Mouse (Mus musculus): Measurements from ENCODE around the gene St7.

The St7 gene

GRCm38 (mm10) chr6:17816865-17817435 lies 124.2 kb downstream of the St7 start:
- no peak for DNase-seq (ENCODE audit: low spot score)

- no peak for DNase-seq (ENCODE audit: low spot score)
Observed at GRCm38 (mm10) chr6:17823614-17824013, 130.9 kb downstream of the St7 start.

- DNase-seq (ENCODE audit: low spot score) = no peak
Observed at GRCm38 (mm10) chr6:17824735-17825134, 132.0 kb downstream of the St7 start.

DNA sequence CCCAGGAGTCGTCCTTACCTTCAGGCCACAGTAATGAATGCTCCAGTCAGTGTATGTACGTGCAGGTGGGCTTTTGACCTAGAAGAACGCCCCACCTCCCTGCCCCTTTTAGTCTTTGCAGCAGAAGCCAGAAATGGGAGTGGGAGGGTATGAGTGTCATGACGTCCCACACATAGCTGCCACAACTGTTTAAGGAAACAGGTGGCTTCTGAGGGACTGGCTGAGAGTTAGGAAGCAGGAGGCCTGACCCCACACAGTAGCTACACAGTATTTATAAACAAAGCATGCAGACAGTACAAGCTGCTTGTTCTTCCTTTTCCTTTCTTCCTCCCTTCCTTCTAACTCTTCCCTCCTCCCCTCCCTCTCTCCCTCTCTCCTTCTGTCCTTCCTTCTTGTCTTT lies 135.6 kb downstream of the St7 start:
- DNase-seq (ENCODE audit: low spot score) = no peak

DNA sequence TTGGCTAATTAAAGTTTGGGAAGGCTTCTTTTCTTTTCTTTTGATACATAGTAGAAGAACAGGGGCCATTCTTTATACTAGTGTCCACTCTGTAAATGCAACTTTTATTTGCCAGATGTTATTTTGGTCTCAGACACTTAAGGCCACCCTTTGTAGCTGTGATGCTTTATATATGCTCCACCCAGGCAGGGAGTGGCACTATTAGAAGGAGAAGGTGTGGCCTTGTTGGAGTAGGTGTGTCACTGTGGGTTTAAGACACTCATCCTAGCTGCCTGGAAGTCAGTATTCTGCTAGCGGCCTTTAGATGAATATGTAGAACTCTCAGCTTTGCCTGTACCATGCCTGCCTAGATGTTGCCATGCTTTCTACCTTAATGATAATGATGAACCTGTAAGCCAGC lies 137.2 kb downstream of the St7 start:
- DNase-seq (ENCODE audit: low spot score) = no peak

DNA sequence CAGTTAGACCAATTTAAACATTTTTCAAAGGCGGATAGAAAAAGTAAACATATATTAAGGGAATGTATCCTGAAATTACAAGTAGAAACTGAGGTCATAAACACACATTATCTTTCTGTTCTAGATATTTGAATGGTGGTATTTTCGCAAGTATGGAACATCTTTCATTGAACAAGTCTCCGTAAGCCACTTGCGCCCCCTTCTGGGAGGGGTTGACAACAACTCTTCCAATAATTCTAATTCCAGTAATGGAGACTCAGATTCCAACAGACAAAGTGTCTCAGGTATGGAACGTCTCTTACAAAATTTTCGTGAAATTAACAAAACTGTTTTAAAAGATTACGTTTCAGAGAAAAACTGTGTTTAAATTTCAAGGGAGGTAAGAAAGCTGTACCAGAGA lies 141.8 kb downstream of the St7 start:
- no peak for DNase-seq (ENCODE audit: low spot score)

GRCm38 (mm10) chr6:17835693-17836092 lies 143.0 kb downstream of the St7 start:
- DNase-seq (ENCODE audit: low spot score) = no peak

DNA sequence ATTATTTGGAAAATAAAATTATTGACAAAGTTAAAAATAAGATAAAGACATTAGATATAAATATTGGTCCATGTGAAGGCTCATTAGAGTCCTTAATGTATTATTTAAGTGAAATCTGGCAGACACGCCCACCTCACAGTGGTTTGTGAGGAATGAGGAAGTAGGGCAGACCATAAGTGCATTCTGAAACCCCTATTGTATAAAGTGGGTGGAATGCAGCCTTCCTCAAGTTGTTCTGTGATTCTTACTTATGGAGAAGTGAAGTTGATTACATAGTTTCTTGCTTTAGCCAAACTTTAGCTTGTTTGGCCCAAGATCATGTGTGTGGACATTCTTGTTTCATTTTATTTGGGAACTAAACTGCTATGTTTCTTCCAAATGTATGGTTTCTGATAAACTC lies 144.9 kb downstream of the St7 start:
- DNase-seq (ENCODE audit: low spot score) = no peak

GRCm38 (mm10) chr6:17840431-17840830 lies 147.7 kb downstream of the St7 start:
- peak; percentile 85 for DNase-seq (ENCODE audit: low spot score)

GRCm38 (mm10) chr6:17842759-17843158 lies 150.0 kb downstream of the St7 start:
- DNase-seq (ENCODE audit: low spot score) = no peak

GRCm38 (mm10) chr6:17851316-17851715 lies 158.6 kb downstream of the St7 start:
- DNase-seq (ENCODE audit: low spot score) = no peak

DNA sequence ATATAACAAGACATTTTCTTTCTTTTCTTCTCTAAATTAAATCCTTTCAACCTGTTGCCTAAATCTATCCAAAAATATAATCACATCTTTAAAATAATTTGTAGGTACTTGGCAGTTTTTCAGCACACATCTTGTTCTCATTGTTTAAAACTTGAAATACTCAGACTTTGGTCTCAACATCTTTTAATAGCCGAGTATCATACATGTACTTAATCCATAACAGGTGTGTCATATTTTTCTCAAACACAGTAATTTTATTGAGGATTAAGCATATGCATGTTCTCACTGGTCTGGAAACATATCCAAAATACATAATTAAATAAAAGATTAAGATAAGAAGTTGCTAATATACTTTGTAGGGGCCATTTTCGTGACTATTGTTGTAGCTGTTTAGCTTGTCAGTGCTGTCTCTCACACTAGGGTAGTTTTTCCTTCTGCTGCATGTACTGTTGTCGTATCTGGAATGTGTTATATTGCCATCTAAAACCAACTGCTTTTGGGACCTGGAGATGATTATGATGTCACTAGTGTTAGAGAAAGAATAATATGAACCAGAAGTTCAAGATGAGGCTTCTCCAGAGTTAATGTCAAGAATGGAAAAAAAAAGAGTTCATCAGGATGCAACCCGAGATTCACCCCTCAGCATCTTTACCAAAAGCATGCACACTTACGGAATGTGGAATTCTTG lies 161.0 kb downstream of the St7 start:
- no peak for DNase-seq (ENCODE audit: low spot score)

DNA sequence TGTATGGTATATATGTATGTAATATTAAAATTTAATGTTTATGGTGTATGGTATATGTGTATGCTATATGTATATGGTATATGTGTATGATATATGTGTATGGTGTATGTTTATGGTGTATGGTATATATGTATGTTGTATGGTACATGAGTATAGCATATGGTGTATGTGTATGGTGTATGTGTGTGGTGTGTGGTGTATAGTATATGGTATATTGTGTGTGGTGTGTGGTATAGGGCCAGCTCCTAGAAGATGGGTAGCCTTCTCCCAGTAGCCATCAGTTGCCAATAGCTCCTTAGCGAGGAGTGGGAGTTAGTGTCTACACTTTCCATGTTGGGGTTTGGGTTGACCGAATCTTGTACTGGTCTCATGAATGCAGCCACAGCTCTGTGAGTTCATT lies 162.9 kb downstream of the St7 start:
- no peak for DNase-seq (ENCODE audit: low spot score)

DNA sequence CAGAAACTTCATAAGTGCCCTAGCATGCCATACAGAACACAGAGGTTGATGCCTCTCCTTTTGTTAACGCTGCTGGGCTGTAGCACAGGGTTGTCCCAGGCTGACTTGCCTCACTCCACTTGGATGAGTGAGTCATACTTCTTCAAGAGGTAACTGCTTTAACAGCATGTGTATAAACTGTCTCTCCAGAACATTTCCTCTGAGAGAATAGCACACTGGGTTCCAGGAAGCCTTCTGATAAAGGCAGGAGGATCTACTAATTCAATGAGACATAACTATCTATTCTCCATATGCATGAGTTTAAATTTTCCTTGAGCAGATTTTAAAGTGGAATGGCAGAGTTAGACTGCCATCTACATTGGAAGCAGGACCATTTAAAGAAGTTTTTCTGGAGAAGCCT lies 166.8 kb downstream of the St7 start:
- no peak for DNase-seq (ENCODE audit: low spot score)

DNA sequence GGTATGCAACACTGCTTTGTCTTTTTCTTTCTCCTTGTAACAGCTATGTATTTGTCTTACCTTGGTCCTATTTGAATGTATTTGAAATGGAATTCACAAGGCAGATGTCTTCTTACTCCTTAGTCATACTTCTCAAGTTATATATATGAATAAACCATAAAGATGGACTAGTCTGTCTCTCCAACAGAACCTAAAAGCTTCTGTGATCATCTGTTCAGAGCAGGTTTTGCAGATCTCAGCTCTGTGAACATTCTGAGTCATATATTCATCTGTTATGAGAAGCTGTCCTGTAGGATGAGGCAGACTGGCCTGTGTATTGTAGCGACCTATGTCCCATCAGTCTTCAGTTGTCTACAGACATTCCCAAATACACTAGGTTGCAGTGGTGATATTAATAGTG lies 167.7 kb downstream of the St7 start:
- no peak for DNase-seq (ENCODE audit: low spot score)

- no peak for DNase-seq (ENCODE audit: low spot score)
Observed at GRCm38 (mm10) chr6:17867796-17868195, 175.1 kb downstream of the St7 start.

DNA sequence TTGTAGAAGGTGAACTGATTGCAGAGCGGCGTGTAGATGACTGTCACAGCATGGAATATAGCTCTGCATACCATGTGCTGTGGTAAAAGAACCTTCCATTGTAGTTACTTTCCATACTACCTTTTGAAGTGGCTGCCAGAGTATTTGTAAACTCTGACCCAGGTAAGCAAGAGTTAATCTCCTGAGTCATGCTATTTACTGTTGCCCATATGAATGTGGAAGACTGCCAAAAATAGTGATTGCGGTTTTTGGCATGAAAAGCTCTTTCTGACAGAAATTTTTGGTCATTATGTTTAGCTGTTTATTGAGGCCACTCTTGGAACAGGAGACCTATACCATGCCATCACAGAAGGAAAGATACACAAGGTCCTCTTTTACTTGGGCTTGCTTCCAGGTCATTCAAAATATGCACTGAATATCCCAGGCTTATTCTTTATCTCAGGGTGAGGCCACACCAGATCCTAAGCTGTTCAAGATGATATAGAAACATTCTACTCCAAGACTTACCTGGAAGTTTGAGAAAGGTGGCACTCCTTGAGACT lies 179.2 kb downstream of the St7 start:
- no peak for DNase-seq (ENCODE audit: low spot score)

- no peak for DNase-seq (ENCODE audit: low spot score)
Observed at GRCm38 (mm10) chr6:17875606-17876005, 182.9 kb downstream of the St7 start.

GRCm38 (mm10) chr6:17876023-17876613 lies 183.4 kb downstream of the St7 start:
- no peak for DNase-seq (ENCODE audit: low spot score)

- DNase-seq (ENCODE audit: low spot score) = no peak
Observed at GRCm38 (mm10) chr6:17876670-17877179, 184.0 kb downstream of the St7 start.

DNA sequence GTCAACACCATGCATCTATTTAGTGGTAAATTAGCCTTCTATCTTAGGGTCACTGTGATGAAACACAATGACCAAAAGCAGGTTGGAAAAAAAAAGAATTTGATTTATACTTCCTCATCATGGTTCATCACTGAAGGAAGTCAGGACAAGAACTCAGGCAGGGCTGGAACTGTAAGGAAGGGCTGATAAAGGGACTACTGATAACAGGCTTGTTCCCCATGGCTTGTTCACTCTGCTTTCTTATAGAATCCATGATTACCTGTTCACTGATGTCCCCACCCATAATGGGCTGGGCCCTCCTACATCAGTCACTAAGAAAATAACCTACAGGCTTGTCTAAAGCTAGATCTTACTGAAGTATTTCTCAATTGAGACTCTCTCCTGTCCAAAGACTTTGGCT lies 190.2 kb downstream of the St7 start:
- no peak for DNase-seq (ENCODE audit: low spot score)

GRCm38 (mm10) chr6:17887765-17888164 lies 195.0 kb downstream of the St7 start:
- no peak for DNase-seq (ENCODE audit: low spot score)

DNA sequence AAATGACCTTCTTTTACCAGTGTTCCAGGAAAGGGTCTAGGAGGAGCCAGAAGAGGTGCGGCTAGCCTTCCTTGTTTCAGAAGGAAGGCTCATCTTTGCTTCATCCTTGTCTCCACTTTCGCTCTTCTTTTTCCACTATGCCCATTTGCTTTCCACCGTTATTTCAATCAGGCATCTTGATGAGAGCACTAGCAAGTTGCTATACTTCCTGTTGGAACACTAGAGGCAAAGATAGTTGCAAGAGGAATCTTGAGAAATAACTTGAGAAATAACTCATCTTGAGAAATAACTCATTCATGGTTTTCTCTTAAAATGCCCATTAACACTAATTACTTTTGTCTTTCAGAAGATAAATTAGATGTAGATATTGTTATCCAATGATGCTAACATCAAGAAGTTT lies 202.8 kb downstream of the St7 start:
- no peak for DNase-seq (ENCODE audit: low spot score)

Data from testis, postnatal 14 days (tissue).